ENCODE assay signal across 19 mouse cellular contexts in the genomic region with DNA sequence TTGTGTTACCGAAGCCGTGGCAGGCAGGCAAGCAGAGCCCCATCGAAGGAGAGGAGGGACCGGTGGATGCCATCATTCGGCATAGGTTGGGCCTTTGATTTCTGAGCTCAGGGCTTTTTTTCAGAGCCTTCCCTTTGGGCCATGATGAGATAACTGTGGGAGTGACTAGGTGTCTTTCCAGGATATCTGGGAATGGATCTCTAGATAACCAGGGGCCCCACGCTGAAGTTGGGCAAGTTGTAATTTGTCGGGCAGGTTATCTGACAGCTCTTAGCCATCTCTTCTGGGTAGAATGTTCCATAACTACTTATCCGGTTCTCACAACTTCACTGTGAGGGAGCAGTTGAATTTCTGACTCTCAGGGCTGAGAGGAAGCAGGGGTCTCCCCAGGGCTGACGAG.
DNase-seq lines count a peak whose midpoint lies in the region; ATAC-seq and TF ChIP-seq lines count a peak whose summit lies in the region.
"Had no signal": no experiment of that assay in that cellular context is flagged by ENCODE, and none has a peak within 500 bp of the region (broad histone marks: within the 10 kb centered on the region; RNA-seq: fewer than 3 reads in every experiment).

No protein-coding gene starts in this region.

- 0 out of 2 replicates have a peak overlapping the region, but pooled peaks have one; percentile 16 for H3K9ac ChIP-seq in heart, embryonic 13.5 days
- H3K9ac ChIP-seq in liver, embryonic 14.5 days (replicated peaks), result peak overlapping the region; percentile 3
- H3K9ac ChIP-seq: forebrain, embryonic 13.5 days; limb, embryonic 15.5 days; midbrain, embryonic 13.5 days; neural tube, embryonic 12.5 days had no signal

- TF ChIP-seq CTCF in G1E (IDR thresholded peaks at IDR 0.05; ENCODE audit: low read depth, low read length), result no peak
- TF ChIP-seq CTCF in liver, embryonic 14.5 days (IDR thresholded peaks at IDR 0.05; ENCODE audit: low read depth), result no peak

- H3K4me1 ChIP-seq in heart, embryonic 13.5 days, result peaks cover 70% of the 10 kb centered on the region
- peaks cover 93% of the 10 kb centered on the region for H3K4me1 ChIP-seq in G1E (ENCODE audit: insufficient read depth, low read depth, low read length)
- peaks cover 81 to 85% of the 10 kb centered on the region in 2 experiments for H3K4me1 ChIP-seq in liver, embryonic 14.5 days (replicated peaks; ENCODE audit: control insufficient read depth in 2 of 2, insufficient read depth in 2 of 2, low read length in 1 of 2)

- 0 out of 2 replicates have a peak overlapping the region, but pooled peaks have one; percentile 6 for H3K4me2 ChIP-seq in heart, embryonic 13.5 days
- peak overlapping the region; percentile 62 for H3K4me2 ChIP-seq in liver, embryonic 14.5 days (ENCODE audit: low read depth)
- H3K4me2 ChIP-seq: forebrain, embryonic 13.5 days; limb, embryonic 15.5 days; midbrain, embryonic 13.5 days; neural tube, embryonic 12.5 days had no signal

- H3K27me3 ChIP-seq in heart, embryonic 13.5 days (replicated peaks), result no peaks in the 10 kb centered on the region
- no peaks in the 10 kb centered on the region for H3K27me3 ChIP-seq in G1E (ENCODE audit: insufficient read depth, low read length)
- no peaks in the 10 kb centered on the region for H3K27me3 ChIP-seq in liver, embryonic 14.5 days (ENCODE audit: control insufficient read depth, insufficient read depth, low read length)
- H3K27me3 ChIP-seq: forebrain, embryonic 13.5 days; limb, embryonic 15.5 days; midbrain, embryonic 13.5 days; neural tube, embryonic 12.5 days; Patski had no signal

- peak; percentile 51; the same call in 1 of the 2 replicates for TF ChIP-seq EP300 in liver, embryonic 14.5 days (IDR thresholded peaks at IDR 0.05; ENCODE audit: low read depth)

- peaks cover 5% of the 10 kb centered on the region for H3K9me3 ChIP-seq in heart, embryonic 13.5 days
- peaks cover 13% of the 10 kb centered on the region for H3K9me3 ChIP-seq in G1E (replicated peaks)
- H3K9me3 ChIP-seq in liver, embryonic 14.5 days (ENCODE audit: control insufficient read depth, low read length), result peaks cover 10% of the 10 kb centered on the region
- H3K9me3 ChIP-seq: limb, embryonic 15.5 days had no signal

- DNase-seq in heart, adult 9 months (ENCODE audit: low spot score in 2 of 2), result no peak
- no peak for DNase-seq in G1E (ENCODE audit: low spot score)
- DNase-seq in liver, embryonic 14.5 days (ENCODE audit: low read depth in 3 of 3, low spot score in 3 of 3), result peak in 2 of 3 experiments; percentile 55 to 66
- DNase-seq in lung, postnatal 10 days, result no peak
- DNase-seq in kidney, adult 18-20 months, result no peak
- DNase-seq in kidney, adult 11 months, result no peak
- DNase-seq: adrenal gland, adult 8-10 months; cerebellum, adult 8-10 months; gastrocnemius, postnatal 36 days; layer of hippocampus, postnatal 36 days; right cerebral cortex, adult 18-20 months had no signal

- H3K27ac ChIP-seq in heart, embryonic 13.5 days (replicated peaks), result peak overlapping the region; percentile 59; the same call in 1 of the 2 replicates
- peak overlapping the region; percentile 73 for H3K27ac ChIP-seq in liver, embryonic 14.5 days
- H3K27ac ChIP-seq: forebrain, embryonic 13.5 days; limb, embryonic 15.5 days; midbrain, embryonic 13.5 days; neural tube, embryonic 12.5 days had no signal

- 49% methylated on average over 9 of the region's 9 CpGs for WGBS in heart, embryonic 13.5 days
- WGBS in liver, embryonic 14.5 days (ENCODE audit: insufficient replicate concordance), result 13% methylated on average over 9 of the region's 9 CpGs

- H3K36me3 ChIP-seq in heart, embryonic 13.5 days, result peaks cover 7% of the 10 kb centered on the region
- H3K36me3 ChIP-seq in G1E (replicated peaks), result peaks cover 47% of the 10 kb centered on the region
- H3K36me3 ChIP-seq in liver, embryonic 14.5 days (replicated peaks; ENCODE audit: control insufficient read depth, insufficient read depth, low read depth), result peaks cover 14% of the 10 kb centered on the region
- H3K36me3 ChIP-seq: limb, embryonic 15.5 days; midbrain, embryonic 13.5 days; neural tube, embryonic 12.5 days had no signal

- H3K4me3 ChIP-seq in heart, embryonic 13.5 days, result no peak overlapping the region
- H3K4me3 ChIP-seq in G1E (ENCODE audit: low read depth, low read length), result peak overlapping the region; percentile 54; the same call in 1 of the 2 replicates
- H3K4me3 ChIP-seq in liver, embryonic 14.5 days (ENCODE audit: insufficient read depth in 1 of 2, low read depth in 2 of 2, low read length in 2 of 2), result peak overlapping the region; percentile 9 to 26; a peak in 3 of 4 replicates
- H3K4me3 ChIP-seq: forebrain, embryonic 13.5 days; limb, embryonic 15.5 days; midbrain, embryonic 13.5 days; neural tube, embryonic 12.5 days had no signal

- ATAC-seq in heart, embryonic 13.5 days (ENCODE audit: extremely low read depth, insufficient number of reproducible peaks, low FRiP score, low TSS enrichment), result no peak
- ATAC-seq in G1E (ENCODE audit: extremely low read depth, insufficient number of reproducible peaks, low FRiP score, poor library complexity, severe bottlenecking), result peak; percentile 48
- ATAC-seq in erythroblast, adult 5-6 weeks (replicated peaks; ENCODE audit: low FRiP score, poor library complexity, severe bottlenecking), result peak; percentile 25
- peak; percentile 70 for ATAC-seq in liver, embryonic 14.5 days (ENCODE audit: insufficient read depth)
- ATAC-seq: forebrain, embryonic 13.5 days; lung, postnatal 0 days; midbrain, embryonic 13.5 days; Patski had no signal

Comparison
In these comparisons a context has a peak if more than half of its experiments do, and no peak if none do; other contexts are left out.
1. DNase-seq: peak in liver, embryonic 14.5 days (2 of 3); none in heart, adult 9 months (0 of 2), G1E (single experiment), lung, postnatal 10 days (single experiment), kidney, adult 18-20 months (single experiment) and kidney, adult 11 months (single experiment).